Mouse (Mus musculus): ENCODE measurements at regions not wholly inside any gene's neighbourhood (a gene's known extent, or its start where the extent isn't known, plus 50 kb on each side); places are given as distances from the start of the nearest gene placed in this dataset.

DNA sequence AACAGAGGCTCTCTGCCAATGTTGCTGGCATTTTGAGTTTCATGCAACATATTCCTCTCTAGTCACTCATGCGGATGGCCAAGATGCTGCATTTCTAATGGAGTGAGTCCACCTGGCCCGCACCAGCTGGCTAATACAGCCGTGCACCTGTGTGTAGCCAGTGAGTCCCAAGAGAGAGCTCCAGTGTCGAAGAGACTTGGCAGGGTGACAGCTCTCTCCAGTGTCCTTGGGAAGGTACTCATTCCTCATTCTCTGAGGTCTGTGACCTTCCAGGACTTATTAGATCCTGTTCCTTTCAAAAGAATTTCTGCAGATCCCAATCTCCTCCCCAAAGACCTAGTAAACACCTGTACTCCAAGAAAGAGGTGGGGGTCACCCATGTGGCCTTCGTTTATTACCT is 109.9 kb downstream of the Hs3st3b1 start:
- TF ChIP-seq GATA1 (IDR thresholded peaks at IDR 0.05; ENCODE audit: borderline replicate concordance, low read length) (no peak), FLI1 (IDR thresholded peaks at IDR 0.05; ENCODE audit: low read length) (no peak)
